Mouse (Mus musculus) frontal cortex, postnatal 36 days (tissue): ENCODE data around the gene Syt2.
A peak's percentile ranks its signal among the peaks of the same experiment; 100 is the strongest.

Experiments
- DNase-seq, 2 experiments: peaks; one replicate each; pipeline ENCODE4 v3.0.0; 2022; ENCODE audit warnings: low spot score in 2 of 2

Gene Syt2

DNA sequence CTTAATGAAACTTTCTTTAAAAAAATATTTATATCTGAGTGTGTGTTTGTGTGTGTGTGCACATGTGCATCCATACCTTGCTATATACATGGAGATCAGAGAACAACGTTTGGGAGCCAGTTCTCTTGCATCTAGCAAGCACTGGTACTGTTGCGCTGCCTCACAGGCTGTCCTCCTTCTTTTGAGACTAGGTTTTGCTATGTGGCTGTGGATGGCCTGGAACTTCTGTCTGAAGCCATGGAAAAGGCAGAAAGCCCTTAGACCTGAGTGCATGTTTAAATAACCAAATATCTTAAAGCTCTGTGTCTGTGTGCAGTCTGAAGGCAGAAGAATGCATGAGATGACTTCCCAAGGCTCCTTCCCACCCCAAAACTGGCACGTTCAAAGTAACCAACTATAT is 126.3 kb downstream of the Syt2 start:
- no peak for DNase-seq

DNA sequence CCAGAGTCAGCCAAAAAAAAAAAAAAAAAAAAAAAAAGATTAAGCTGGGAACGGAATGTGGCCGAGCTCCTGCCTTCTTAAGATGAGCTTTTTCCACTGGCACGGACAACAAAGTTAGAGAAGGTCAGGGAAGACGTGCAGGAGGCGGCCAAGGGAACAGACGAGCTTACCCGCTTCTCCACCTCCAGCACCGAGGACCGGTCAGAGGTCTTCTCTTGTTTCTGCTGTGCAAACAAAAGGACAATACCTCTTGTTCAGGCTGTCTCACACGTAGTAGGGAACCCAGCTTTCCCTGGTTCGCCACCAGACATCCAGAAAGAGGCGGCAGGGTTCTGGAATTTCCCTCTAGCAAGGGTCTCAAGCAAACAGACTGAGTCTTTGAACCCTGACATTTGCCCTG is 126.8 kb downstream of the Syt2 start:
- DNase-seq: no peak

DNA sequence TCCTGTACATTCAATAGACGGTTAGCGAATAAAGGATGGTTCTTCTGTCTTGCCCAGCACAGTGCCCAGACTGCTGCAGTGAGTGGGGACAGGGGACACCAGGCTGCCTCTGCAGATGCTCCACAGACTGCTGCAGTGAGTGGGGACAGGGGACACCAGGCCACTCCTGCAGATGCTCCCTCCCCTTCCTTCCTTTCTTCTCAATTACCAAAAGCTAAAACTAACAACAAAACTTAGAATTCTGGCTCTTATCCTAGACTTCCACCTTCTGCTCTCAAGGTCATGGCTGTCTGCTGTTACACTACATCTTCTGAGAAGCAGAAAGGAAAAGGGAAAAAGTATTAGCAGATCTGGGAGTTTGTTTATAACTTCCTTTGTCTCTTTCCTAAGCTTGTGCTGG is 127.8 kb downstream of the Syt2 start:
- no peak for DNase-seq

DNA sequence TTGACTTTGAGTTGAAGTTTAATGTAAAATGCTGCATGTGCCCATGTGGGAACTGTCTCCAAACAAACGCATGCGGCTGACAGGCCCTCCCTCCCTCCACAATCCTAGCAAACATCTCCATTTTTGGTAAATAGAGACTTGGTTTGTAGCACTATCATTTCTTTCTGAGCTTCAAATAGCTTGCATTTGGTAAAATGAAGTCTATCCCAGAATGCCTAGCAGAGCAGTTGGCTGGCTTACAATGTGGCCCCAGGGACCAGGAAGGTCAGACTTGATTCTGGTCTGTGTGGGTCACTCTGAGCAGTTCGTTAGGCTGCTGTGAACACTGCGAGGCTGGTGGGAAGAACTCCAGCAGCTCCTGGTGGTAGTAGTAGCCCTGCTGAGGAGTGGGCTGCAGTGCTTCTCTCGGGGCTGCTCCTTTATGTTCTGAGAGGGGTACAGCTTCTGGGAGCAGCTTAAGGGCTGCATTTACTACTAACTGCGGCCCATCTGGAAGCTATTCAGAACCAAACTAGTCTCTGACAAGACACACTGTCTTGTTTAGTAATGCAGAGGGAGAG is 128.3 kb downstream of the Syt2 start:
- DNase-seq: no peak

DNA sequence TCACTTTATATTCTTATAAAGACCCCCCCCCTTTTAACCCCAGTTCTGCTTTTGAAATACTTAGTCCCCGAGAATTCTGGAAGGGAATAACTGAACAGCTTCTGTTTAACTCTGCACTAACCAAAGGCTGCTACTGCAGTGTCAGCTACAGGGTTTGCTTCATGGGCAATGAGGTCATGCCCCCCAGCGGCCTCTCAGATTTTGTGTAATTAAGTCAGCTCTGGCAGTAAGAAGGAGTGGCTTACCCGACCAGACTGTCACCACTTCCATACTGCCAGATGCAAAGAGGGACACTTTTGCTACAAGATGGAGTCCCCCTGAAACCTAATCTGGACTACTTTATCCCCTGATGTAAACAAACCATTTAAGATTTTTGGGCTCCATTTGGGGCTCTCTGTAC is 129.2 kb downstream of the Syt2 start:
- no peak for DNase-seq

DNA sequence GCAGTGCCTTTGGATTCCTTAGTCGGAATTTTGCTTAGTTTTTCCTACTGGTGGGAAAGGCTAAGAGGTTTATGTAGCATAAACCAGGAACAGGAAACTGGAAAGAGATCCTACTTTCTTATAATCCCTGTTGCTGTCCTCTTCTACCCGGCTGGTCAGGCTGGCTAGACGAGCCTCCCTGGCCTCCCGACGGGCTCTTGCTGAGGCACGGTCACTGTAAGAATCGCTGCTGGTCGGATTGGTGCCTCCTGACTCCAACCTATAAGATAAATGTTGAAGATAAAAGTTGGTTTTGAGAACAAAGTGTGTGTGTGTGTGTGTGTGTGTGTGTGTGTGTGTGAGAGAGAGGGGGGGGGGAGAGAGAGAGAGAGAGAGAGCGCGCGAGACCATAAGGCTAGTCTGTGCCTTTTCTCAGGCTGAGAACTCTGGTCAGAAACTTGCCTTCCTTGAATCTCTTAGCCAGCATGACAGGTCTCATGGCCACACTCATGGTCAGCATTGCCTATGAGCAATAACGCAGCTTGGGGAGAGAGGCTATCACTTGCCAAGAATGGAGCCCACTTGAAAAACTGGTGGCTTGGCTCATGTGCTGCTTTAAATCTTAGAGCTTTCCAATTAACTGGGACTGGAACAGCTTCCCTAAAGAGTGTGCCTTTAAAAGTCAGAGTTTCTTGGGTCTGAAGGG is 130.9 kb downstream of the Syt2 start:
- DNase-seq: no peak

DNA sequence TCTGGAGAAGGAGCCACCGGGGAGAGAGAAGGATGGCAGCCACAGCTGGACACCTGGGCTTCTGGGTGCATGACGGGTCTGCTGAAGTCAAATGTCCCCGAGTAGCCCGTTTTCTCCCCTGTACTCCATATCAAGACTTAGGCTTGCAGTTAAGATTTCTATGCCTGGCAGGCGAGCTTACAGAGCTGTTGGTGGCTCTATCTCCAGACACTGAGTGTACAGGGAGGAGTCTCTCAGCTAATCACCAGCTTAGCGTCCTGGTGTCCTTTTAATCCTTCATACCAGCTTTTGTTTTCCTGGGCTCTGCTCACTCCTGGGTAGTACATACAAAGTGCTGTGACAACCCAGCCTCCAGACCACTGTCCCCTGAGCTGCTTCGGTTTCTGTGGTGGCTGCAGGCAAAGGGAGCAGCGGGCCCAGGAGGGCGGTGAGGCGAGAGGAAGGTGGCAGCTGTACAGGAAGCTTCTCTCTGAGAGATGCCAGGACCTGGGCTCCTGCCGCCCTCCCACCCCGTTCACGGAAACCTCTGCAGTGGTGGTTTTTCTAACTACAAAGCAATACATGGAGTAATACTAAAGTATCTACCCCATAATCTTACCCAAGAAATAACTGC is 131.6 kb downstream of the Syt2 start:
- no peak for DNase-seq

DNA sequence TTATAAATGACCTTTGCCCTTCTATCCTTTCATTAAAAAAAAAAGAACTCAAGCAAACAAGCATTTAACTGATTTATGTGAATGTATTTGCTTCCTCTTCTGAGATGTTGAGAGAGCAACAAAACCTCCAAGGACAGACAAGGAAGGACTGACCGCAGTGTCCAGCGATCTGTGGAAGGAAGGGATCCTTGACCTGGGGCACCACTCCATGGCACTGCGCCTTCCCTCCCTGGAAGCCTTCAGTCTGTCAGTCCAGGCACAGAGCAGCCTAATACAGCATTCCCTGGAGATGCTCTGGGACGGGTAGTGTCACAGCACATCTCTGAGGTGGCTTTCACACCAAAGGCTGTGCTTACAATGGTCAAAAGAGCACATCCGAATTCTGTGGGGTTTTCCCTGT is 136.3 kb downstream of the Syt2 start:
- no peak for DNase-seq

DNA sequence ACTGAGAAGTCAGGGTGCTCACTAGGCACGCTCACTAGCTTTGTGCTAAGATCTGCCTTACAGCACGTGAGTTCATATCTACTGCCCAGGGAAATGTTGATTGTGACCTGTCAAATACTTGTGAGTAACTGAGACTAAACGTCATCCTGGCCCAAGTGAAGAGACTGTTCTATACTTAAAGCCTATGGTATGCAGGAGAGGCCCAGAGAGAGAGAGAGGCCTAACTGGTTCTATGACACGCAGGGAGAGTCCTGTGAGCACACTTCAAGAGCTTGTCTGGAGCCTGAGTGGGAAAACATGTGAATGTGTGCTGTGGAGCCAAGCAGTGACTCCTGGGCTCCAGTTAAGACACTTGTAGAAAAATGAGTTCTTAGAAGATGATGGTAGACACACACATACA is 137.5 kb downstream of the Syt2 start:
- no peak for DNase-seq

DNA sequence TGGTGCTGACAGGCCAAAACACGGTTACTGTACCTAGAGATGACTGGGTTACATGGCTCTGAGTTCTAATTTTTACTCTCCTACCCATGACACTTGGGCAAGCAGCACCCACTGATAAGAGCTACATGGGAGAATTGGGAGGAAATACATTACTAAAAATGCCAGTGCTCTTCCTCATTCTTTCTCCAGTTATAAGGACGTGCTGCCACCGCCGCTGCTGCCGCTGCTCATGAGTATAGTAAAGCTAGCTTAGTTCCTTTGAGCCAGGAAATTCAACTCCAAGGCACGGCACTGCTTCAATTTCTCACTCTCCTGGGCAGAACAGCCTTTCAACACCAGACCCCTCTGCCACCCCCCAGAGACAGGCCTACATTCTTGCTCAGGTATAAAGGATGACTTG is 138.0 kb downstream of the Syt2 start:
- DNase-seq: no peak

DNA sequence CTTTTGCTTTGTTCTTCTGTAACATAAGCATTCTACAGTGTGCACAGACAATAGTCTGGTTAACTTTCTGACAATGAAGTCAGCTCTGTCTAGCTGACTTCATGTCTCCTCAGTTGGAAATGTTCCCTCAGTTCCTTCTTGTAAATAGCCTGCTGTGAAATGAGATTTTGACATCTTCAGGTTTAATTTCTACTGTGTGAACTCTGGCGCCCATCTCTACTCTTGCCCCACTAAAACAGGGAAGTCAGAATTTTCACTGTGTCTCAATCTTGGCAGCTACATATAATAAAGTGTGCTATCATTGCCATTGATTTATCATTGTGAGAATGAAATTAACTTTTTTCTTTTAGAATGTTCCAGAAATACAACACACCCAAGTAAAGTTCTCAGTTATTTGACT is 138.4 kb downstream of the Syt2 start:
- no peak for DNase-seq

DNA sequence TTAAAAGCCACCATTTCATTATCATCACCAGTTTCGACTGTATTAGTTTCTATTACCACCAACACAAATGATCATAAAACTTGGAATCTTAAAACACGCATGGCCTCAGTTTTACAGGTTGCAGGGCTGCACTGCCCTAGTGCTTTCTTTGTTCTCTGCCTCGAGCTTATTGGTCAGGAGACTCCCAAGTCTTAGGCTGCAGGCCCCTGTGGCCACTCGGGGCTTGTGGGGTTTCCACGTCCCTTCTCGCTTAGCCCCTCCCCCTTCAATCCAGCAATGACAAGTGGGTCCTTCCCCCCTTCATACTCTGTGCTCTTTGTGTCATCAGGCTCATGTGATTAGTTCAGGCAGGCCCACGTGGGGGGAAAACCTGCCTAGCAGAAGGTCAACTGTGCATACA is 141.6 kb downstream of the Syt2 start:
- no peak for DNase-seq

DNA sequence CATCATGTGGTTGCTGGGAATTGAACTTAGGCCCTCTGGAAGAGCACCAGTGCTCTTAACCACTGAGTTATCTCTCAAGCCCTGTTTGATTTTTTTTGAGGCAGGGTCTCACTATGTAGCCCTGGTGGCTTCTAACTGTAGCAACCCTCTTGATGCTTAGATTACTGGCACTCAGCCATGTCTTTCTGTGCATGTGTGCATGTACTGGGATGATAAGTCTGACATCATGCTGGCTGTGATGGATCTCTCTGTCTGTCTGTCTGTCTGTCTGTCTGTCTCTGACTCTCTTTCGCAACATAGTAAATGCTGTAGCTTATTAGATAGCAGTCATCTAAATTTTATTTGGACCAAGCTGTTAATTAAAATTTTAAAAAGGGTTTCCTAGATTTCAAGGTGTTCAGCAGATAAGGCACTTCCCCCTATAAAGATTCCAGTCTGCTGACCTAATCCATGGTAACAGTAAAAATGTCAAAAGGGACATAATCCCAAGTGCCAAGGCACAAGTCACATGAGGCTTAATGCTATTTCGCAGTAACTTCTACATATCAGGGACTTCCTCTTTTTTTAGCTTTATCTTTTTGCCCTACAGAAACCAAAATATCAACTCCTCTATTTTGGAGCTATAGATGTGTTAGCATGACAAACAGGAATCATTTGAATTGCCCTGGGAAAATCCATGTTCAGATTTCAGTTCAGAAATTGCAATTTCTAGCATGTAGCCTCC is 144.4 kb downstream of the Syt2 start:
- DNase-seq: no peak

DNA sequence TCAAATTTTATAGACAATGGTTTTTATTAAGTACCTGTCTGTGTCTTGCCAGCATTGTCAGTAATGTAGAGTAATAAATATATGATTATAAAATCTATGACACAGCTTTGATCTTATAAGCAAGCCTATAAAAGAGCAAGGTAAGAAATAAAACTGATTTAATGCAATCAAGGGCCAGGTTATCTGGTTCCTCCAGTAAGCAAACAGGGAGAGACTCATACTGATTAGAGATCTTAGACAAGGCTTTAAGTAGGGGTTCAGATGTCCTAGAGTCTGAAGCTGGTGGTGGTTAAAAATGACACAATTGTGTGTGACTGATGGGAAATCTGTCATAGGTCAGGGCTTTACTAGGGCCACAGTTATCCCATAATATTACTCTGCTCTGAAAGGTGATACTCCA is 145.0 kb downstream of the Syt2 start:
- DNase-seq: no peak

DNA sequence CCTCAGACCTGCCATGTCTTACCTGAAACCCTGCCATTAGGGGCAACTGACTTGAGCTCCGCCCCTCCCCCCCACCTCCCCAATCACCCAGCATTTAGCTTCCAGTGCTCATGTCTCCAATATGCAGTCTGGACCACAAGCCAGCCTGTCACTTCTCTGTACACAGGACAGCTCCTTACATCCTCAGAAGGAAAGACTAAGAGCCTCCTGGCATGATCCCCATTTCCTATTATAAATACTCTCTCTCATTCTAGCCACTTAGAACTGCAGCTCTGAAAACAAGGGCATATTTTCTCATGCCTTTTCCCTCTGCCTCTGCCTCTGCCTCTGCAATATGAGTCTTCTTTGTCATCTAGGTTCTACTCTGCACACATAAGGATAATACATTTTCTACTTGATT is 149.6 kb downstream of the Syt2 start:
- DNase-seq: no peak

DNA sequence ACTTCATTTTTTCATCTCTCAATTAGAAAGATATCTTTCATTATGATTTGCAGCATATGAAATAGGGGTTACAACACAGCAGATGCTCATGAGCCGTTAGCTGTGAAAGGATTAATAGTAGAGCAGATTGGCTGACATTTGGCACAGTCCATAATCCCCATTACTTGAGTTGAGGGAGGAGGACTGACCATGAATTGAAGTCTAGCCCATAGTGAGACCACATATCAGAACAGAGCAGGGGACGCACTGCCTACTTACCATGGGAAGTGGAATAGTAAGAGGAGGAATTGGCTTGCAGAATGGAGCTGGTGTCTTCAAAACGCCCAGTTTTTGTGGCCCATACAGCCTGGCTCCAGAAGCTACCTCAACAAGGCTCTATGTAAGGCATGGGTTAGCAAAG is 150.1 kb downstream of the Syt2 start:
- DNase-seq: no peak

DNA sequence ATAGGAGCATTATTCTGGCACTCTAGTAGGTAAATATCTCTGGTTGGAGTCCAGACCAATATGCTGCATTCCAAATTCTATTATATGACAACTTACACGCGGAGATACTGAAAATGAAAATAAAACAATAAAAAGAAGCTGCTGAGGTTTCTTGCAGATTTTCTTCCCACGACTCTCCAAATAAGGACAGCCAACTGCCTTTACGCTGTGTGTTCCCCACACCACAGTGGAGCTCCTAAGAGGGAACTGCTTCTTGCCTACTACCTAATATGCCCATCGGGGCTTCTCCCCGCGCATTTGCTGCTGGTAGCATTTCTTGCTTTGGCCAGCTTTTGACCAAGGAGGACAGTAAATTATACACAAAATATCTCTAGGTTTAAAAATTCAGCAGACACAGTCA is 155.3 kb downstream of the Syt2 start:
- DNase-seq: peak in 1 of 2 experiments; percentile 13

DNA sequence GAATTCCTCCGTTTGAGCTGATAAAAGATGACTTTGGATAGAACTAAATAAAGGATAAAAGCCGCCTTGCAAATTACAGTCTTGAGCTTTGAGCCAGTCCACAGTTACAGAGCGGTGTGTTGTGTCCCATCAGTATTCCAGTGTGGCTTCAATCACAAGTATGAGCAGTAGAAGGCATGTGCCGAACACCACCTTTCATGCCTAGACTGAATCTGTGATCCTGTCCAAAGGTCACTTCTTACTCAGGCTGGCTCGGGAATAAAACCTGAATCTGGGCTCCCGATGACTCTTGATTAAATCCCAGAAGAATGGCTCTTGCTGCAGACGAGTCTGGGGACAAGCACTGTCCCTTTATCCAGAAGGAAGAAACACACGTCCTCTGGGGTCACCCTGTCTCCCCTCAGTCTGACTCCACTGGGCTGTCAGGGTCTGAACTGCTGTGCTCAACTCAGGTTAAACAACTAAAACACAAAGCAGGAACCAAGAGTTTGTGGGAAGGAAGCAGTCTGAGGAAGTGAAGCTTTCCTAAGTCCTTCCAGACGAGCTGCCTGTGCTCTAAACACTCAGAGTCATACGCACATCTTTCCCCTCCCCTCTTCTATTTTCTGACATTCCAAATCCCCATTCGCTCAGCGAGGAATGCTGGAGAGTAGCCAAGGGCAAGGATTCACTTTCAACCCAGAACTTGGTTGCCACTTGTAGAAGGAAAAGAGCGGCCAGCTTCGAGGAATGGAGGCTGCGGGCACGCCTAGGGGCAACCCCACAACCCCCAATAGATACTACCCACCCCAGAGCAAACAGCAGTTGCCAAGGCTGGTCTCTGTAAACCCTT is 157.0 kb downstream of the Syt2 start:
- DNase-seq: no peak

DNA sequence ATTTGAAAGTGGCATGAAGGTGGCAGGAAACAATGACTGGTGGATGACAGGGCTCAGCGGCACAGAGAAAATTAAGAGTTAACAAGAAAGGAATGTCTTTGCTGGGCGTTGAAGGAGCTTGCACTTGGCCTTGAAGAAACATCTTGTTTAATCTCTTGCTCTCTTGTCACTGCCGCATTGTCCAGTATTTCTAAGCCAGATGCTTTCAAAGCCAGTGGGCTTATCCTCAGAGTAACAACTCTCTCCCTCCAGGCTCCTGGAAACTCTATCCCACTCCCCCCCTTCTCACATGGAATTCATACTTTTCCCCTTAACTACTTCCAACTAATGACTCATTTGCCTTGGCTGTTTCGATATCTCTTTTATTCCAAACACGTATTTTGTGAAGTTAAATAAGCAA is 157.9 kb downstream of the Syt2 start:
- DNase-seq: no peak

DNA sequence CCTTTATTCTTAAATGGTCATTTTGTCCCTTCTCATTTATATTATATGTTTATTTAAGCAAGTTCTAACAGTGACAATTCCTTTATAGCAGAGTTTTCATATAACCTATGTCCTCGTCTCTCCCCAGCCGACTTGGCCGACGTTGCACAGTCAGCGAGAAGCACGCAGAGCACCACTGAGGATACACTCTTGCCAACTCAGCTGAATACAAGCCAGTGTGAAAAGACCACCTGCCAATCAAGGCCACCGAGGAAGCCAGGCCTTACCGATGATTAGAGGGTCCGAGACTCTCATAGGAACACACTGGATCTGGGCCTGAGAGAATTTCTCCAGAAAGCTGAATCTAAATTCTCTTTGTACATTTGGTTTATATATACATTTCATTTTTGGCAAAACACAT is 159.0 kb downstream of the Syt2 start:
- no peak for DNase-seq
